12 mouse cellular contexts compared by ENCODE assay signal in the genomic region with DNA sequence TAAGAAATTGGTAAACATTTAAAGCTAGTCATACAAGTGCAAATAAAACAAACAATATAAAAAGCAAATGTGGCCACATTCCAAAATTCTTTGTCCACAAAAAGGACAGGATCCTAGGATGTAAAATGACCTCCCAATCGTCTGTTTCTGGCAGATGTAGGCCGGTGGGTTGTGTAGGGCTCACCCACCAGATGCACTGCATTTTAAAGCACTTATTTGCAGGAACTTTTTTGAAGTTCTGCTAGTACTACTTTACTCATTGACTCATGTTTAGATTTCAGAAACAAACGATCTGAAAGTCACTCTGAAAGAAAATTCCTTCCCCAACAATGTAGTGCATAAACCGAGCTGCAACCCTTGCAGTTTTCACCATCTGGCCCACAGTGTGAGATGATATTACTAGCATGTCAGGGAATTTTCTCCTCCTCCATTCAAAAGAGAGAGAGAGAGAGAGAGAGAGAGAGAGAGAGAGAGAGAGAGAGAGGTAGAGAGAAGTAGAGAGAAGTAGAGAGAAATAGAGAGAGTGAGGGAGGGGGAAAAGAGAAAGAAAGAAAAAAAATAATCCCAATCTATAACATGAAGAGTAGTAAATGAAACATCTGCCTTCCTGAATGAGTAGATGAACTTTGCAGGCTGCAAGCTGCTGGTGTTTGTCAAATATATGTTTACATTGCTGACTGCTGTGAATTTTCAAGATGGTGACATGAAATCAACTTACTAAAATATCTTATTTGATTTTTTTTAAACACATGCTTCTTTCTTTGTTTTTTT.
"Had no signal": no experiment of that assay in that cellular context is flagged by ENCODE, and none has a peak within 500 bp of the region (broad histone marks: within the 10 kb centered on the region; RNA-seq: fewer than 3 reads in every experiment).

No protein-coding gene starts in this region.

- H3K27me3 ChIP-seq: liver, embryonic 15.5 days; midbrain, embryonic 12.5 days; neural tube, embryonic 13.5 days had no signal

- H3K4me1 ChIP-seq: limb, embryonic 10.5 days; liver, embryonic 15.5 days; midbrain, embryonic 12.5 days; neural tube, embryonic 13.5 days had no signal

- H3K4me2 ChIP-seq: hindbrain, embryonic 14.5 days; liver, embryonic 11.5 days; liver, embryonic 15.5 days; midbrain, embryonic 12.5 days; neural tube, embryonic 13.5 days had no signal

- H3K36me3 ChIP-seq: limb, embryonic 10.5 days; liver, embryonic 15.5 days; midbrain, embryonic 12.5 days; neural tube, embryonic 13.5 days had no signal

- ATAC-seq: midbrain, embryonic 16.5 days had no signal

- H3K9me3 ChIP-seq: limb, embryonic 10.5 days; liver, embryonic 15.5 days; midbrain, embryonic 12.5 days; neural tube, embryonic 13.5 days had no signal

- H3K9ac ChIP-seq: hindbrain, embryonic 14.5 days; liver, embryonic 15.5 days; midbrain, embryonic 12.5 days; neural tube, embryonic 13.5 days had no signal

- DNase-seq: kidney, adult 18-20 months; retina, postnatal 1 day; thymus, adult 2 months; thymus, postnatal 25 days had no signal

- H3K4me3 ChIP-seq: left cerebral cortex, adult 2 months; limb, embryonic 10.5 days; liver, embryonic 15.5 days; midbrain, embryonic 12.5 days; neural tube, embryonic 13.5 days had no signal

- H3K27ac ChIP-seq: hindbrain, embryonic 14.5 days; left cerebral cortex, adult 2 months; limb, embryonic 10.5 days; liver, embryonic 15.5 days; midbrain, embryonic 12.5 days; neural tube, embryonic 13.5 days had no signal
